Mouse (Mus musculus) heart, postnatal 0 days (tissue): ENCODE measurements around the gene Sh3gl1.

Experiments
- CTCF ChIP-seq: IDR thresholded peaks from 2 replicates; pipeline ENCODE4 v1.5.1; 2016; ENCODE audit warnings: antibody characterized with exemption, control low read depth, low read depth
- EP300 ChIP-seq: IDR thresholded peaks from 2 replicates; pipeline ENCODE4 v1.6.1; 2016; ENCODE audit warnings: antibody characterized with exemption, low read depth

- no peak for TF ChIP-seq CTCF
- TF ChIP-seq EP300, result no peak
These were observed 44.5 kb upstream of the Sh3gl1 start for GRCm38 (mm10) chr17:56080781-56081585.
